Mouse (Mus musculus) left cerebral cortex, adult 8-10 months (tissue): ENCODE measurements around the gene Ntrk3. TPM values are rescaled to one million over a fixed set of nuclear protein-coding genes. Genes with fewer than 3 reads are reported as not detected.

Source experiments
- DNase-seq, 2 experiments: peaks; one replicate each; pipeline ENCODE4 v3.0.0; 2022; ENCODE audit warnings: low spot score in 2 of 2
- total RNA-seq, 4 experiments: library from RNA; stranded (reverse); gene quantifications; 2 replicates each; pipeline ENCODE4 v1.2.4; 2022

Ntrk3 gene
- total RNA-seq, result 100 to 1,000 TPM; 128 to 161 (median 134) TPM

DNA sequence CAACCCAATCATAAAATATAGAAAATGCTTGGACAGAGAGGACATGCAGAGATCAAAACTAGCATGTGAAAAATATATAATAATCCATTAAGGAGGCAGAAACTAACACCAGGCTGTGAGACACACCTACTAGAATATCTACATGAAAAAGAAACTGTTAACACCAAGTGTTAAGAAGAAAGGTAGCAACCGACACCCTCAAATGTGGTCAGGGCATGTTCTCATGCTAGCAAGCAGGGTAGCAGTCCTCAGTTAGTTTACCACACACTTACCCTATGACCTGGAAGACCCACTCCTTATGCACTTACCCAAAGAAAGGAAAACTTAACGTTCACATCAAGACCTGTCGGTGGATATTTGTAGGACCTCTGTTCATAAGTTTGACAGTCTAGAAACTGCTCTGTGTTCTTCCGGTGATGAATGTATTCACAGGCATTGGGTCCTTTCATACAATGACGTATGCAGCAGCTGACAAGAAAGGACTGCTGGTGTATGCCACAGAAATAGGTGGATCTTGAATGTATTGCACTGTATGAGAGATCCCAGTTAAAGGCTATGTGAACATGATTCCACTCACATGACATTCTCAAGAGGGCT lies at the start of gene Ntrk3:
Gene Ntrk3, minus strand, starts transcription at position 399 of the 597 bp plus-strand sequence.
- no peak for DNase-seq

DNA sequence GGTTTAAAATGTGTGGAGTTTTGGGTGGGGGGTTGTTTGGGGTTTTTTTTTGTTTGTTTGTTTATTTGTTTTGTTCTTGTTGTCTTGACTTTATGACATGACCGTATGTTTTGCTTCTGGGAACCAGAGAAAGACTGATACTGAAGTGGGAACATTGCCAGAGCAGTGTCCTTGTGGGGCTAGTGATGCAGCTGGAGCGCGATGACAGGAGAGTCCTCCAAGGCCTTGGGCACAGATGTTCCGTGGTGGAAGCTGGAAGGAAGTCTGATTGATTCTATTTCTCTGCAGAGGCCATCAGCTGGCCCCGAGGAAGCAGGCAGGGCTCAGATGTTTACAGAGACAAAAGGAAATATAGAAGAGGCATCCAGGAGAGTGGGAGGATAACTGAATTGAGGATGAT lies 48.1 kb upstream of the Ntrk3 start:
- no peak for DNase-seq

DNA sequence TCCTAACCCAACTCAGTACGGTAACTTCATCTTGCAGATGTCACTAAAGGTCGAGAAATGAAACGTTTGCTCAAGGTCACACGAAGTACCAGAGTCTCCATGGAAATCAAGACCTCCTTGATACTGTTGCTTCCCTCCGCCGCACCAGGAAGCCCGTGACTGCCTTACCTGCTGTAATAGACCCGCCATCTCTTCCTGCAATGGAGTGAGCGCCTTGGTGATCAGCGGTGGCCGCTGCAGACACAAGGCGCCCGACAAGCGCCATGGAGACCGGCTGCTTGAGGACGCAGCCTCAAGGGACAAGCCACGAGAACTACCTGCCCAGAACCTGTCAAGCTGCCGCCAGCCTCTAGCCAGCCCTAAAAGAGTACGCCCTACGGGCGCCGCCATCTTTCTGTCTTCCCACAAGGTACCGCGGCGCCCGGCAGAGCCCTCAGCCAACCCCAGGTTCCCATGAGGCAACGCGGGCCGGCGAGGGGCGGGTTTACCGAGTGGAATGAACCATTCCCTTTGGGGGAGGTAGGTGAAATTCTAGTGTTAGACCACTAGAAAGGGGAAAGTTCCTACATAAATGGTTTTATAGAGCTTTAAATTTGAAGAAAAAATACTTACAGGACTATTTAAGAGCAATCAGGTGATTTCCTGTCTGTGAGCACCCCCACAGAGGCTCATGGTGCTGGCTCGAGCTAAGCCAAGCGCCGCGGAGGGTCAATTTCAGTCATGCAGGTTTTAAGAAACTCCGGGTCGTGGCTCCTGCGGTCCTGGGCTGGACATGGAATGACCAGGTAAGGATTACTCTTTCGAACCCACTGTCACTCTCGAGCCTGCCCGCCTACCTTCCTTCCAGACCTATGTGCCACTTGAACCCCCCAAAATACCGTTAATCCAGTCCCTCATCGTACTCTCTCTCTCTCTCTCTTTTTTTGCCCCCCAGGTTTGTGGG lies 45.1 kb upstream of the Ntrk3 start, which contains the start of the genes Mrps11 and Mrpl46:
Gene Mrps11, plus strand, starts transcription at position 481 of the 943 bp plus-strand sequence.
Gene Mrpl46, minus strand, starts transcription at position 893 of the 943 bp plus-strand sequence.
- DNase-seq, result peak; percentile 76

DNA sequence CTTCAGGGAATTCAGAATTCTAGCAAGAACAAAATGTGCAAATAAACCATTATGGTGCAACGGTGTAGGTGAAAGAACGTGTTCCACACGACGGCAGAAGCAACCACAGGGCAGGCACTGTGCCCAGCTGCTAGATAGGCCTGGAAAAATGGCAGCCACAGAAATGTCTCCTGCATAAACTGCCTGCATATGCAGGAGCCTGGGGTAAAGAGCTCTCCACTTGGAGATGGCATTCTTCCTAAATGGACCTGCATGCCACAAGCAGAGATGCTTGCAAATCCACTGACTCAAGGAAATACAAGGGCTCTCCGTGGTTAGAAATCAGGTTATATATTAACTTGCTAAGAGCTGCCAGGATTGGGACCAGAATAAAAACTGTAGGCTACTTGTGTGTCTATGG lies 40.9 kb upstream of the Ntrk3 start:
- DNase-seq, result no peak

DNA sequence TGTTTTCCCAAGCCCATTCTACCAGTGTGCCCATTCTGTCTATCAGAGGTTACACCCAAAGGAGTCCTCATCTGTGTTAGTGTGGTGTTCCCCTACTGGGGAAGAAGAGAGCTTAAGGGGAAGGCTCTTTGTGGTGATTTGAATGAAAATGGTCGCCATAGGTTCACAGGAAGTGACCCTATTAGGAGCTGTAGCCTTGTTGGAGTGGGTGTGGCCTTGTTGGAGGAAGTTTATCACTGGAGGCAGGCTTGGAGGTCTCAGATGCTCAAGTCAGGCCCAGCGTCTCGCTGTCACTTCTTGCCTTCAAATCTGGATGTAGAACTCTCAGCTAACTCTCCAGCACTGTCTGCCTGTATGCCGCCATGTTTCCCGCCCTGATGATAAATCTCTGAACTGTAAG lies 33.1 kb upstream of the Ntrk3 start:
- no peak for DNase-seq

DNA sequence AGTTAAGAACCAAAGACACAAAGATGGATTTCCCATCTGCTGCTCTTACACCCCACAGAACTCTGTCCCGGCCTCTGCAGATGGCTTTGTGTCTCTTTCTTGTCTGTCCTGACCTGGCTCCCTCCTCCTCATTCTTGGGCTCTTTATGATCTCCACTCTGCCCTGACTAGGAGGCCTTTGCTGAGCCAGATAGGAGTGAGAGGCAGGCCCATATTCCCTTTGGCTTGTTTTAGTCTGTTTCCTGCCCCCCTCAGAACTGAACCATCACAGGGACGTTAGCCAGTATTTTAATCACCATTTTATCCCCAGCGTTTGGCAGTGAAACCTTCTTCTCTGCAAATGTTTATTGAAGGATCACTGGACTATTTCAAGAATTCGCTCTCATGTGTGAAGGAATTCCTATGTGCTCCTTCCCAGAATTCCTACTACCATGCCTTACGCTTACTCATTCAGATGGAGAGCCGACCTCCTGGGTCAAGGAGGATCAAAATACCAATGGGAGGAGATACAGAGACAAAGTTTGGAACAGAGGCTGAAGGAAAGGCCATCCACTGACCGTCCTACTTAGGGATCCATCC lies 31.4 kb upstream of the Ntrk3 start:
- DNase-seq, result no peak

DNA sequence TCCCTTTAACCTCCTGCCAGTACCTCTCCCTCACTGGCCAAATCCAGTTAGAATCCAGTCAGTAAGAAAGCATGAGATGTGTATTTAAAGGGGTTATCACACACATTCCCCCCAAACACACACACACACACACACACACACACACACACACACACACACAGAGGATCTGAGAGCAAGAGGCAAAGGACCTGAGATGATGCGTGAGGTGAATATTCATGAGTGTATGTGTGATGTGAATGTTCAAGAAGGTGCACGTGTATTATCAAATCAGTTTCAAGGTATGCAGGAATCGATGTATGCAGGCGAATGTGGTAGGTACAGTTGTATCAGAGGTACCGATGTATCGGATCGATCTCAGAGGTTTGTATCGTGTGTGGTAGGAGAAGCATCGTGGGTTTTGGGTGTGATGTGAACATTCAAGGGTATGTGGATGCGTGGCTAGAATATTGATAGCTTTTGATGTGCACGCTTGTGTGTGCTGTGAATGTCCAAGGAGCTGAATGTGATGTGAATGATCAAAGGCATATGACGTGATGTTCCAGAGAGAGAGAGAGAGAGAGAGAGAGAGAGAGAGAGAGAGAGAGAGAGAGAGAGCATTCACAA lies 30.2 kb upstream of the Ntrk3 start:
- DNase-seq, result no peak

DNA sequence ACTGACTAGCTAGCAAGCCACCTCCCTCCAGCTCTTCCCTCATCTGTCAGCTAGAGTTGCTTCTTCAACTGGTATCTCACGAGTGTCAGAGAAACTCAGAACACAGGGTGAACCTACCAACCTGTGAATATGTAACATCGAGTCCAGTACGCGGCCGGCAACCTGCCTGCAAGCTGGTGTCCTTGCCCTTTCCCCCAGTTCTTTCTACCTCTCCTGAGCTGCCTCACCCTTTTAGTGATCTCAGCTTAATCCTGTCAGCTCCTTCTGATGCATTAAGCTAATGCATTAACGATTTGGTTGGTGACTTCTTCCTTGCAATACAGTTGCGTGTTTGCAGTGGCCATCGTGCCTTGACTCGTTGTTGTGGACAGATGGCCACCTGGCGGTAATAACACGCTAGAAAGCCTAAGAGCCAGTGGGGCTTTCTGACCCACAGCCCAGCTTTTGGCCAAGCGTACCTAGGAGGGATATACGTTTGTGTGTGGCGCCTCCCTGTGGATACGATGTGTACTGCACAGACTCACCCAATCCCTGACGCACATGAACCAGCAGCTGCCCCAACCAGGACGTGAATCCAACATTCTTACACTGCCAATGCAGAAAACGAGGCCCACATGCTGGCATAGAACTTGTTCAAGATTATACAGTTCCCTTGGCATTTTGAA lies 28.3 kb upstream of the Ntrk3 start:
- DNase-seq, result peak; percentile 80 to 97

DNA sequence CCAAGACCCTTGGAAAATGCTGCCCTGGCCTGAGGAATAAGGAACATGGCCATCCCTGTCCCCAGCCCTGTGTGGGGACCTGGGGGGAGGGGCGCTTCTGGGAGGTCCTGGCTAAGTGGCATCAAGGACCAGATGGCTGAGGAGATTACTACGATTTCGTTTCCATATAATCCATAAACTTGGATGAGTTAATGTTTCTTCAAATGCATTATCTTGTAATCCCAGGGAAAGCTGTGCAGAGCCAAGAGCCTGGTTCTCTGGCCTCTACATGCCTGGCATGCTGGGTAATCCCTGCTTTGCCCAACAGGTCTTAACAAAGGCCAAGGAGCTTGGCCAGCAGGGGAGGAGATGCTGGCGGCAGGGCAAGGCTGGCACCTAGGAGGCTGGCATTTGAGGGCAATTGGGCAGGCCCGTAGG lies 27.4 kb upstream of the Ntrk3 start:
- DNase-seq, result no peak

DNA sequence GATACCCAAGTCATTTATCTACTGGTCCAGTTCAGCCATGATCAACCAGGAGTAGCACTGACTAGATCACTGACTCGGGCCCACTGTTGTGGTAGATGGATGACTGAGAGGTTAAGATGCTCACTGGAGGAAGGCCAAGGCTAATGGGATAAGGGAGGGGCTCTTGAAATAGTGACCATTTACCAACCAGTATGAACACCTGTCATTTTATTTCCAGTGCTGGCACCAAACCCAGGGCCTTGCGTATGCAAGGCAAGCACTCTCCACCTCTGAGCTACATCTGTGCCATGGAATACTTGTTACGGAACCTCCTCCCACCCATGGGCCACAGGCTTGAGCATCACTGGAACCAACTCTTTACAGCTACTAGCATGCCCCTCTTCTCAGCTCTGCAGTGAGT lies 26.0 kb upstream of the Ntrk3 start:
- no peak for DNase-seq

DNA sequence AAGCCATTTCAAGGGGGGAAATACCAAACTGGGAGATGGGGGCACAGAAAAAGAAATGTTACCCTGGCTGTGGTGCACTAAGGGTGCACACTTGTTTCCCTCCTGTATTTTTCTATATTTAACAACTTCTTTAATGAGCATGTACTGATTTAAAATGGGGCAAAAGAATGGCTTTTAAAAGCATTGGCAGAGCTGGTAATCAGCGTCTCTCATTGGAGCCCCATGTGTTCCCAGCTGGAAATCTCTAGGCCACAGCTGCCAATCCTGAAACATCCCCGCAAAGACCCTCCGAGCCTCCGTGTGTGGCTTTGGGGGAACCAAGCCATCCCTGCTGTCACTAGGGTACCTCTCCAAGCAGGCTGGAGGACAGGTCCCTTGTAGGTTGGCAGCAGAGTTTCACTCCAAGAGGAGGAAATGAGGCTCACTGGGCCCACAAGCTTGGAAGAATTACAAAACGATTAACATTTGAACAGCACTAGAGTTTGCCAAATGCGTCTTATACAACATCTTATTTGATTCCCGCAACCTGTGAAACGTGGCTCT lies 16.7 kb upstream of the Ntrk3 start:
- DNase-seq, result no peak

DNA sequence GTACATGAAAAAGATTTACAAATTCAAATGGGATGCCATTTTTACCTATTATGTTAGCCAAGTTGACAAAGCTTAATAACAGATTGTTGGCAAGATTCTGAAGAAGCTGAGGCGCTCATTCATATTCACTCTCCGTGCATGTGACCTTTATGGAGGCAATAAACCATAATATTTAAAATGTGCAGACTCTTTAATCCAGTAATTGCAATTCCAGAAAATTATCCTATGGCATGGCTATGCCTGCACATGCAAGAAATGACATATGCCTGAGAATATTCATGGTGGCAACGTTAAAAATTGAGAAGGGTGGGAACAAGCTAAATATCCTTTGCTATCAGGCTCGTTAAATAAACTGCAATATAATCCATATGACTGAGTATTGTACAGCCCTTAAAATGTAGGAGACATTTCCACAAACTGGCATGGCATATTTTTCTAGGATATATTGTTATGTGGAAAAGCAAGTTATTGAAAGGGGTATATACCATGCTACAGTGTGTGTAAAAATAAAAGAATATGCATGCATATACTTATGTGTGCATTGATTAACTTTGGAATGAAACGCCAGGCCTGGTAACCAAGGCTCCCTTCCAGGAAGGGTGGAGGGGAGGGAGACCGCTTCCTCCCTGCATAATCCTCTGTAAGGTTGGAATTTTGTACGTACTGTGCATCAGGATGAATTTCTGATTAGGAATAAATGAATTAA lies 16.1 kb upstream of the Ntrk3 start:
- DNase-seq, result no peak

DNA sequence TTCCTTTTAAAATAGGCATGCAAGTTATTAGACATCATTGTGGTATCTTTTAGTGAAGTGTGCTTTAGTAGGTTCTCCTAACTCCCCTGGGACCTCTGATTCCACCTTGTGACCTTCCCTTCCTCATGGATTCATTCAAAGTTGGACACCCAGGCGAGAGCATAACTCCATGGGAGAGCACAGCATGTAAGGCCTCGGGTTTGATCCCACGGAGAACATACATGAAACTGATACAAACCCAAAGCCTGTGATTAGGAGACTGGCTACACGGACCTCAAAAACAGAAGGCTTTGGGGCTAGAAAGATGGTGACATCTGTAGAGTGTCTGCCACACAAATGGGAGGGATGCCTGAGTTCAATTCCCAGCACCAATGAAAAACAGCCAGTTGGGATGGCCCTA lies 15.1 kb upstream of the Ntrk3 start:
- no peak for DNase-seq

DNA sequence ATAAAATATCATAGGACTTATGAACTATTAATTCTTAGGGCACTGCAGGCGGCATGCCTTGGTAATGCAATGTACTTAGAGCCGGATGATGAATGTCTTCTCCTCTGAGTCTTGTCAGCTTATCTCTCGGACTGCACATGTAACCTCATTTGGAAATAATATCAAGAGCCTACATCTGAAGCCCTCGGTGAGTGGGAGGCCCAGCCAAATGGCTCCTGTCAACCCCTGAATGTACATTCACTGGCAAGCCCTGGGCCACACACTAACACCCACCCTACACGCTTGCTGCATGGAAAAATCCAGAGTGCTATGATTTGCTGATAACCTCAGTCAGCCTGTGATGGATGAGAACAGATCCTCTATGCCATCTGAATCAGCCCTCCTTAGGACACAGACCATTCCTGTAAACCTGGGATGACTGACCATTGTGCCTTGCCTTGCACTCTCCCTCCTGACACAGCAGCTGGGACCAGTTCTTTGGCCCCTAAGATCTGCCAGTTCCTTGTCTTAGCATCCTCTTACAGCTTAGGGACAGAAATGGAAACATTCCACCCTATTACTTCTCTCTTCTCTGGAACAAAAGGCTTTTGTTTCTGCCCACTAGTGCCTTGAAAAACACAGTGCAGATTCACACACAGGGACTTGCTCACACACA lies 6.0 kb upstream of the Ntrk3 start:
- no peak for DNase-seq

DNA sequence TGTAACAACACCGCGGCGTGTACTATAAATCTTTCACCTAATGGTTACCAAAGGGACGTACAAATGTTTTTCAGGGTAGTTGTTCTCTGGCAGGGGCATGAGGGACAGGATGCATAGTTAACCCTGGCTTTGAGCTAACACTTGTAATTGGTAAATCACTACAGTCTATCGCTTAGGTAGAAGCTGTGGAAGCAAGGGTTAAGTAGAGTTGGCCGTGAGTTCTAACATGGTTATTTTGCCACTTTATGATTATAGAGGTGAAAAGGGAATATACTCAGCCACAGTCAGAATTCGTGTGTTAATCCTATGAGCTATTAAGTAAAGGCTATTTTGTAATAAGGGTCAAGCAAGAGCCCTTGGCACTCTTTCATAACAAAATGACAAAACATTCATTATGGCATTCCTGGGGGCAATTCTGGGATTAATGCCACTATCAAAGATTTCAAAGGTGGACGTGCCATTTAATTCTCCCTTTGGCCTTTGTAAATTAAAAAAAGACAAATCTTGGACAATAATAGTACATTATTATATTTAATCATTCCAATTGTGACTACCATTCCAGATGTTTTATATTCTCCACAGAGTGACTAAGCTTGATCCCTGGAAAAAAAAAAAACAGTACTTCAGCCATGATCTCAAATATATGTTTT lies 1.7 kb upstream of the Ntrk3 start:
- no peak for DNase-seq

DNA sequence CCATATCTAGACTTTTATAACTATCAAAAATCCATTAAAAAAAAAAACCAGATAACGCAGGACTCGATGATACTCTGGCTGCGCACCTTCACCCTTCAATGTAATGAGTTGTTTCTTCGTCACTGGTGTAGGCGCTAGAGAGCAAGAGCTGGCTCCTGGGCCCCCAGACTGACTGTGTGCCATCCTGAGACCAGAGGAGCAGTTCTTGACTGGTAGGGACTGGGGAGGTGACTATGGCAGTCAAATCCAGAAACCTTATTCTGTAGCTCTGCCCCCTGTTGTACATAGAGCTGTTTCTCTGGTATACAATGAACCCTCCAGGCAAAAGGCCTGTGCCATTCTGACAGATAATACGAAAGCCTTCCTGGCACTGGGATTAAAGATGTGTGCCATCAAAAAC lies 616 bp downstream of the Ntrk3 start:
- DNase-seq, result no peak

DNA sequence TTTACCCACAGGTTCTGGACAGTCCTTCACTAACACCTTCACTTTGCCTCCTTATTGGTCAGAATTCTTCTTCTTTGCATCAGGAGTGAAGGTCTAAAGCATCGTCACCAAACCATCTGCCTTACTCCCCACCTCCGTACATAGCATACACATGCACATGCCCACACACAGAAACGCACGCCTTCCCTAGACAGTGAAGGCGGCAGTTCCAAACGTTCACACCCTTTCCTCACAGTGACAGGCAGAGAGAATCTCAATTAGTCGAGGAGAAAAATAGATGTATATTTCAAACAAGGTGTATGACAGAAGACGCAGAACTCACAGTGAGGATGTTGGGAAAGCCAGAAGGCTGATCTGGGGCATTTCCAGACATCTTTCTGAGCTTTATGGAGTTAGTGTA lies 6.4 kb downstream of the Ntrk3 start:
- peak in 1 of 2 experiments; percentile 80 for DNase-seq

DNA sequence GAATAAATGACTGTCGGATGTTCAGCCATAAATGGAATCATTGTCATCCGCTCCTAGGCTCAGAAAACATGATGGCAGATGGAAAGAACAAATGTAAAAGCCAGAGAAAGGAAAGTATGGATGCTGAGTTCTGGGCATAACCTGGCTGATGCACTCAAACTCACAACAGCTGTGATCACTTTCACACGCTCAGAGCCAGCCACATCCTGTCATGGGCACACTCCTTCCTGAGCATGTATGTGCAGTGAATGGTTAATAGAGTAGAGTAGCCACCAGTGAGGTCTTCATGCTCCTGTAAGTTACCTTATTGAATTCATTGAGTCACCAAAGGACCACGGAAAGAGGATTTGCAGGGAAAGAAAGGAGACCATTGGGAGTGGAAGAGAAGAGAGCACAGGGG lies 13.2 kb downstream of the Ntrk3 start:
- no peak for DNase-seq

DNA sequence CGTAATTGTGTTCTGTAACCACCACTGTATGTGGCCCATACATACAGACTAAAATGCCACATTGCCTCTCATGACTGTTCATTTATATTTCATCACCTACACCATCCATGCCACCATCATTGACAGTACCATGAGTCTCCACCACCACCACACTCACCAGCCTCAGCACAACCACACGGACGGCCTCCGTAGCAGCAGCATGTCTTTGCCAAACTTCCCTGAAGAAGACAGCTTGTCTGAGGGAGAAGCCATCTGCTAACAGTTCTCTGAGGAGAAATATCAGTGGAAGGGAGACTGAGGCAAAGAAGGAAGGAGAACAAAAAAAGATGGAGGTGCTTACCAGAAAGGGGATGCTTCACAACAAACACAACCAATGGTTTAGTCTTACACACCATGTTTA lies 15.8 kb downstream of the Ntrk3 start:
- peak in 1 of 2 experiments; percentile 53 for DNase-seq
